Mouse (Mus musculus) megakaryocyte-erythroid progenitor cell, adult 5-6 weeks (primary cell): ENCODE measurements around the gene Sept5. TPM values are rescaled to one million over a fixed set of nuclear protein-coding genes. Genes with fewer than 3 reads are reported as not detected.

Experiments used
- ATAC-seq: replicated peaks from 2 replicates; pipeline ENCODE4 v1.8.0; 2016; ENCODE audit warnings: mild to moderate bottlenecking, inconsistent platforms; ENCODE audit not compliant: severe bottlenecking, poor library complexity, low FRiP score, low TSS enrichment
- total RNA-seq, 2 experiments: library from RNA; stranded (forward) in 1 of 2; stranded (reverse) in 1 of 2; fragments of 200-1000, 215-1000 nt in 1 of 2; fragments of >200 nt in 1 of 2; fragmentation: Nextera tagmentation in 1 of 2; gene quantifications; 2 replicates each; pipeline ENCODE4 v1.2.3; 2014 to 2017

The Sept5 gene
- total RNA-seq, 2 experiments from 2014 or later, result 0.09 TPM; not detected in 1

DNA sequence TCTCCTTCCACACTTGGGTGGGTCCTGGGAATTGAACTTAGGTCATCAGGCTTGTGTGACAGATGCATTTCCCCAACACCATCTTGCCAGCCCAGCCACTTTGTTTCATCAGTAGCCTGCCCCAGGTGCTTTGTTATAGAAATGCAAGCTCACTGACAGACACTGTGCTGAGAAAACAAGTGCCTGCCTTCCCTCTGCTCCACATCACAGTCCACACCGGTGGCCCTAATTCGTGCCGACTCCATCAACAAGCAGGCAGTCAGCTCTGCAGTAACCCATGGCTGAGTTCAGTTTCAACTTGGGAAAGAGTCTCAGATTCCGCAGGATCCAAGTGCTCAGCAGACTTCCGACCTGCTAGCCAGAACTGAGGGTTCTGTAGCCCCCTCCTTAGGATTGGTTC is 6.6 kb upstream of the Sept5 start:
- no peak for ATAC-seq

DNA sequence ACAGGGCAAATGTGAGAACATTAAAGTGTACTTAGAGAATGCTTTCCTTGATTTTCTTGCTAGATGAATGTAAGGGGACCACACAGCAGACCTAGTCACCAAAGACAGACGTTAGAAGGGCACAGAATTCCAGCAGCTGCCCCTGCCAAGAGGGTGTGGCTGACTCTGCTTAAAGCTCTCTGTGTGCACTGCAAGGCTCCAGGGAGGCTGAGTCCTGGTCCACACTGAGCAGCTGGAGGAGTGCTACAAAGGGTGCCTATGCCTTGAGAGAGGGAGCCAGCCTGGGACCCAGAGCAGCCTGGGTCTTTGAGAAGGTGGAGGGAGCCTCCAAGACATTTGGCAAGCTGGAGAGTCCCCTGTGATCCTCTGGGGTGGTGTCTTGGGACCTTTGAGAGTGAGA is 3.6 kb upstream of the Sept5 start:
- ATAC-seq, result no peak

DNA sequence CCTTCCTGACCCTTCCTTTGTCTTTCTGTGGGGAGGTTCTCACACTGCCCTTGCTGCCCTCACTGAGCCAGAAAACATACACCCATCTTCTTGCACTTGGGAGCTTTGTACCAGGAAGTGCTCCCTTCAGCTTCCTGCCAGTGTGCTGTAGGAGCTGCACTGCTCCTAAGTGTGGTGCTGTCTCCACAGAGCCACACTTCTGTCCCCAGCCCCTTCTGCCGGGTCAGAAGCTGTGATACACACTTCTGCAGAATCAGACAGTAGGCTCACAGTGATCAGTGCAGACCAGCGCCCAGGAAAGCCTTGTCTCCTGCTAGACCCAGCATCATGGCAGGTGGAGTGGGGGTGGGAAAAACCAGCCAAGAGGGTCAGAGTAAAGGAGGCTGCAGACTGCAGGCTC is 3.1 kb upstream of the Sept5 start:
- ATAC-seq, result no peak

DNA sequence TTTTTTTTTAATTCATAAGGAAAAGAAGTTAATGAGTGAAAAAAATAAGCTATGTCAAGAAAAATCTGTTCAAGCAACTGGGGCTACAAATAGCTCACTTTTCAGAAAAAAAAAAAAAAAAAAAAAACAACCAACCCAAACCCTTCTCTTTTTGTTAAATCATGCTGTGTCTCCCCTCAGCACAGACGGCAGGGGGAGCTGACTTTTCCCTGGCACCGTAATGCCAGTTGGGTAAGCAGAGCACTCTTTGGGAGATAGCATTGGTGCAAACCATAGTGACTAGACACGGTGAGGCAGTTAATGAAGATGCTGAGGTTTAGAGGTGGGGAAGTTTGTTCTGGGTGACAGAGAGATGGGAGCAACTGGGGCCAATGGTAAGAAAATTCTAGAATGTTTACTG is 2.3 kb upstream of the Sept5 start:
- 0 out of 2 replicates have a peak, but pooled peaks have one; percentile 48 for ATAC-seq

DNA sequence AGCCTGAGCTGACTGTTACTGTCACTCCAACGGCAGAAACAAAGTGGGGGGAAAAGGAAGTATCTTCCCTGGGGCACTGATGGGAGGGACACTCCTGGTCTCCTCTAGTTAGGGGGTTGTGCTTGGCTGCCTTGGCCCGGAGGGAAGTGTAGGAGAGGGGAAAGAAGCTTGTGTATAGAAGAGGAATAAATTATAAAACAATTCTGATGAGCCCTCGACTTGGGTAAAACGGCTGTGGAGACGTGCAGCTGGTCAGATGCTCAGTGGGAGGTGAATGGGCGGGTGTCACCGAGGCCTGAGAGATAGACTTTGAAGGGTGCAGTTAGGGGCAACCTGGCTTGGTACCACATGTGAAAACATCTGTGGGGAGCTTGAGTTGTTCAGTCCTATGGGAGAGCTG is 1.4 kb upstream of the Sept5 start:
- no peak for ATAC-seq

DNA sequence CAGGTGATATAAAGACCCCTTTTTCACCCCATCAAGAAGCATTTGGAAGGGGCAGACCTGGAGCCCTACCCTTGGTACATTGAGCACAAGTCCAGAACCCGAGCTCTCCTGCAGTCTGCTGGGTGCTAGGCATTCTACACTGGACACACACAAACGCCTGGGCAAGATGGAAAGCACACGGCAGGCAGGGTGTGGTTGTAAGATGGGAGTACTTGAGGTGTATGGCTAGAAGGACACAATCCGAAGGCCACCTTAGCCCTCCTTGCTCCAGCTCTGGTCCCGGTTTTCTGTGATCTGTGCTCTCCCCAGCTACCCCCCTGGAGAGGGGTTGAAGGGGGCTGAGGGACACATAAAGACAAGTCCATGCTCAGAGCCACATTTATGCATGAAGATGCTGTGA is 537 bp upstream of the Sept5 start:
- ATAC-seq, result no peak

DNA sequence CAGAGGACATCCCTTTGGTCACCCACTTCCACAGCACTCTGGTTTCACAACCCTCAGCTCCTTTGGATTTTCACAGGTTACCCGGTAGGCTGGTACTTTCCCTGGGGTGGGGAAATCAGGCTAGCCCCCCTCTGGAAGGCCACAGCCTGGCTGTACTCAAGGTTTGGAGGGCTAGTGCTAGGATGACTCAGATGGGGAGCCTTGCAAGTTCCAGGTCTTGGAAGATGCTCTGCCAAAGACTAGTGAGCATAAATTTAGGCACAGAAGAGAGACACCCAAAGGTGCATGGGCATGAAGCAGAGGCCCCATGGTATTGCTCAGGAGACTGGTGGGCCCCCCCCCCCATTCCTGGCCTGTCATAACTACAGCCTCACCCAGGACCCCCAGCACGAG is 810 bp downstream of the Sept5 start:
- 0 out of 2 replicates have a peak, but pooled peaks have one; percentile 3 for ATAC-seq

DNA sequence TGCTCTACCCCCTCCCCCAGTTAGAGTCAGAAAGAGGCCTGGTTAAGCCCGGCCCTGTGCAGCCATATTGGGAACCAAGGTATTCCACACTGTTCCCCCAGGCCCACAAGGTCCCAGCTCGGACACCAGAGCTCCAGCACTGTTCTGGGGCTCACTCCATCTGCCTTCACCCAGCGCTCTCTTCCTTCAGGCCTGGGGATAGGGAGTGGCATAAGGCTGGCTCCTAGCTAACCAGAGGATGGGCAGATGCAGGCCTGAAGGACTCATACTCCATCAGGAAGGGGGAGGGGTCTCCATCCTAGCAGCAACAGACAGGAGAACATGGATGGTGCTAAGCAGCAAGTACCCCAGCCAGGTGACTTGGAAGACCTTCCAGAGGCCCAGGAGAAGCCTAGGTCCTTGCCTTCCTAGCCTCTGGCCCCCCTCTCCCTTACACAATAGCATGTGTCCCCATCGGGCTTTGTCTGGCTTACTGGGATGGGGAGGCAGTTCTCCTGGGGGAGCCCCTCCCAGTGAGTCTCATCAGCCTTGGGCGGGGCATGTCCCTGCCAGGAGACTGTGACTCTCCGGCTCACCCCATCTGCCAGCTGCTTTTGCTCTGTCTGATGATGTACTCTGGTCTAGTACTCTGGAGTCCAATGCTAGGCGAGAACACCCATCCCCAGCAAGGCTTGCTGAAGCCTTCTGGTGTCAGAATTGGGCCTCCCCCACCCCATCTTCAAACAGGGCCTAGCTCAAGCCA is 1.4 kb downstream of the Sept5 start:
- ATAC-seq, result no peak

DNA sequence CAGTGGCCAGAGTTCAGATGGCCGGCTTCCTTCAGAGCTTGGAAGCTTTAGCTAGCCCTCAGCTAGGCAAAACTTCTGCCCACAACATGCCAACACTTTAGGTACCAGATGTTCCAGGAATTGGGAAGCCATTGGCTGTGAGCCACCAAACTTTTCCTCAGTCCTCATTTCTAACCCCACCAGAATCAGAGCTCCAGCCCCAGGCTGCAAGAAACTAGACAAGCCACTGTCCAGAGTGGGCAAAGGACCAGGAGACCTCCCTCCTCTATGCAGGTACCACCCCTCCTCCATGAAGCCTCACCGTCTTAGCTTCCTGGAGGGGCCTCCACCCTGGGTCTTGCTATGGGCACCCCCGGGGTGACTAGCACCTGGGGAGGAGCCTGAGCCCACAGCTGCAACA is 2.6 kb downstream of the Sept5 start:
- ATAC-seq, result no peak

DNA sequence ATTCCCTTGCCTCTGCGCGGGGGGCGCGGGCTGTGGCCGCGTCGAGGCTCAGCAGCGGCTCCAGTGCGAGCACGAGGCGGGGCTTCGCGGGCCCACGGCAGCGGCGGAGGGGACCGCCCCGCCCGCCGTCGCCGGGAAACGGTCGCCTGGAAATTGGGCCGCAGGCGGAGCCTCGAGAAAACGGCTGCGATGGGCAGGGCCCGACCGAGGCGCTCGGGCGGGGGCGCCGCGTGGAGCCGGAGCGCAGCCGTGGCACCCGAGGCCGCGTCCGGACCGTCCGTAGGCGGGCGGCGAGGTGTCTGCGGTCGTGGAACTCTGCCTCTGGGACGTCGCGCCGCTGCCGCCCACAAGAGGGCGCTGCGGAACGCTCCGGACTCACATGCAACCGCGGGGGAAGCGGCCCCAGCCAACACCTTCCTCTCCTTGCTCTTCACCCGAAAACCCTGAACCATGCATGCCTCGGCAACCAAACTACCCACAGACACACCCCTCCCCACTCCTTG is 3.3 kb downstream of the Sept5 start, which contains the start of gene Gm49601:
Gene Gm49601 (minus strand): TSS at position 52 of the 503 bp plus-strand sequence.
- ATAC-seq, result peak; percentile 50

DNA sequence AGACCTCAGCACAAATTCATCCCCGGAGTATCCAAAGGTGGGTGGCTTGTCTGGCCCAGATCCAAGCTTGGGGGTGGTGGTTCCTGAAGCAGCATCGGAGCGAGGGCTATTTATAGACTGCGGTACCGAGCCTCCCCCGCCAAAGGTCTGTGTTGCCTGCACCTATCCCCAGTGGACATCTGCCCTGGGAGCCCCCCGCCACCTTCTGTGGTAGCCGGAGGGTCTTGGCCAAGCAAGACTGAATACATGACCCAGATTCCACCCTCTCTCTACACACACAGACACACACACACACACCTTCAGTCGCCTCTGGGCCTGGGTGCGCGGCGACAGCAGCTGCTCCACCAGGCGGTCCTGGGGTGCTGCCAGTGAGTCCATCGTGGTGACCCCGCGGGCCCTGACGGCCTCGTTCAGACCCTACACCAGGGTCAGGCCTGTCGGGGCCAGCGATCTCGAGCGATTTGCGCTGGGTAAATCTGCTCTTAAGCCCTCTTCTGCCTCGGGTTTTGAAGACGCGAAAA is 3.9 kb downstream of the Sept5 start:
- no peak for ATAC-seq

DNA sequence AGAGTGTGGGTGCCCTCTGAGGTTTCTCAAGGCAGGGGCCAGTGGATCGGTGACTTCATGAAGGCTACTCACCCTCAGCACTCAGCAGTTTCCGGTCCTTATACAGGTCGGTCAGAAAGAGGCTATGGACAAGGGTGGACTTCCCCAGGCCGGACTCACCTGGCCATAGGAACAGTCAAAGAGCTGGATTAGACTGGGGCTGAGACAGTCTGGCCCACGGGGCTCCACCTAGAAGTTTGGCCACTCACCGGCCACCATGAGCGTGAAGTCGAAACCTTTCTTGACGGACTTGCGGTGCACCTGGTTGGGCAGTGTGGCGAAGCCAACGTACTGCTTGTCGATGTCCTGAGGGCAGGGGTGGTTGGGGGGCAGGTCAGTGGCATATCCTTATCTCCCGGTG is 4.7 kb downstream of the Sept5 start:
- ATAC-seq, result no peak

DNA sequence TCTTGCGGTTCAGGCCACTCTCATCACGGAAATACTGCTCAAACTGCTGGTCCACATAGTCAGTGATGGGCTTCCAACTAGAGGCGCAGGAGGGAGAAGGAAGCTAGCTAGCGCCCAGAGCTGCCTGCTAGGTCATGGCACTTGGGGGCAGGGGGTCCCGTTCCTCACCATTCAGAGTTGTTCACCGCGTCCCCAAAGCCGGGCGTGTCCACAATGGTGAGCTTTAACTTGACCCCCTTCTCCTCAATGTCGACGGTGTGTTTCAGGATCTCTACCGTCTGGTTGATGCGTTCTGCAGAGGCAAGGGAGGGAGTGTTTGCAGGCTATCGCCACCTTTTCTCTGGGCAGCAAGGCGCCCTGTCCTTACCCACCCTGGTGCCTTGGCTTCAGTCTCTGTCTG is 5.1 kb downstream of the Sept5 start:
- no peak for ATAC-seq

DNA sequence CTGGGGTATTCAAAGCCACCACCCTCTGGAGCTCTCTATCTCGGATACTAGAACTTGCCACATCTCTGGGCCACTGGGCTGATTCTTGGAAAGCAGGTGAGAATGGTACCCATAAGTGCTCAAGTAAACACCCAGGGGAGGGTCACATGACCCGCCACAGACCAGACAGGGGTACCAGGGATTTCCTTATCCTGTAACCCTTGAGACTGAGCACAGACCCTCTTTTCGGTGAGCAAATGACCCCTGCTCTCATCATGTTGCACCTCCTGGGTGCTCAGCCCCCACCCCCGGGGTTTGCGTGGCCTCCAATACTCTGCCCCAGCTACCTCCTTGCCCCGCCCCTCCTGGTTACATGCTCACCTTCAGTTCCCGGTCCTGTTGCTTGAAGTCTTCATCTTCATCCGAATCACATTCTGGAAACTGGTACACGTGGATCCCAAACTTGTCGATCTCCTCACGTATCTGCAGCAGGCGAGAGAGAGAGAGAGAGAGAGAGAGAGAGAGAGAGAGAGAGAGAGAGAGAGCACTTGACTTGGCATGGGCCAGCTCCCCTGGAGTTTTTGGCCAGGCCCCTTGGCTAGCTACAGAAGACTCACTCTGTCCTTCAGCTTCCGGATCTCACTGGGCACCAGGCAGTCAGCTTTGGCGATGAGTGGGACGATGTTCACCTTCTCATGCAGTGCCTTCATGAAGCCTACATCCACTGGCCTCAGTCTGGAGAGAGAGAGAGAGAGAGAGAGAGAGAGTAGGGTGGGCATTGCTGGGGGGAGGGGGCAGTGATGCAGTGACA is 5.8 kb downstream of the Sept5 start:
- ATAC-seq, result no peak

DNA sequence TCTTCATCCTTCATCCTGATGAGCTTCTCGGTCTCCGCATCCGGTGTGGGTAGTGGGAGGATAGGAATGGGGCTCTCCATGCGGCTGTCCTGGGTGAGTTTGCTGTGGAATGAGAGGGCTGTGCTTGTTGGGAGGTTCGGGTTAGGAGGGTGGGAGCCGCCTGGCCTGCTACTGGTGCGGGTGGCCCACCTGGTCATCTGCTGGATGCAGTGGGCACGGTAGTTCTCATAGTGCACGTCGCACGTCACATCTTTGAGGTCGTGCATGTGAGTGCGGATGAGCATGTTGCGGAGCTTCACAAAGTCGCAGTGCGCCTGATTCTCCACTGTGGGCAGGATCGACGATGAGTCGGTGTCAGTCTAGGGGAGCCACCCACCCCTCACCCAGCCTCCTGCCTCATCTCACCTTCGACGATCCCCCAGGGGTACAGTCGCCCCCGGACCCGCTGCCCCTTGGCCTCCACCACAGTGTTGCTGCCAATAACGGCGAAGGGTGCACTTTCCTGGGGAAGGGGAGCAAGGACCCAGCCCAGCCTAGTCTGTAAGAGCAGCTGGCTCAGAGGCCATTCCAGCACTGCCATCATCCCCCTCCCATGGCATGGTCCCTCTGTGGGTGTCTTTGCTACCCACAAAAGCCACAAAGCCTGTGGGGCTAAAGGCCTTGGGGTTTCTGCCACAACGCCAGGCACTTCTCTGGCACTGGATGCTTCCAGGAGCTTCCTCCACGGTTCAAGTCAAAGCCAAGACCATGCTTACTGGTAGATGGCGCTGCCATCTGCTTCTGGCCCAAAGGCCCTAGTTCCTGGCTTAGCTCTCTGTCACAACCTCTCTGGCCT is 6.6 kb downstream of the Sept5 start:
- no peak for ATAC-seq

DNA sequence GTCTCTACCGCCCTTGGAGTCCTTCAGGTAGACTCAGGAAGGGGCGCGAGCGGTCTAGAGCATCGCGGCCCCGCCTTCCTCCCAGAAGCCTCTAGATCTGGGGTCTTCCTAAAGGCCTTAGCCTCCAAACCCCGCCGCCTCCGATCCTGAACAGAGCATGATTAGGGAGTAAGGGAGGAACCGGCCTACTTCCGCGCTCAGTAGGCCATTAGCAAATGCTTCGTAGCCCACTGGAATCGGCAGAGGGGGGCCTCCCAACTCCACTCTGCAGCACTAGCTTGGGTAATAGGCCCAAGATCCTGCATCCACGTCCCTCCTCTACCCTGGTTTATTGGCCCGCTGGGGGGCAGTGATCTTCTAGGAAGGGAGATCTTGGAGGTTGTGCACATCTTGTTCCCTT is 7.7 kb downstream of the Sept5 start, which contains the start of gene Gp1bb:
Gene Gp1bb (minus strand): TSS at position 385 of the 400 bp plus-strand sequence.
- ATAC-seq, result no peak

DNA sequence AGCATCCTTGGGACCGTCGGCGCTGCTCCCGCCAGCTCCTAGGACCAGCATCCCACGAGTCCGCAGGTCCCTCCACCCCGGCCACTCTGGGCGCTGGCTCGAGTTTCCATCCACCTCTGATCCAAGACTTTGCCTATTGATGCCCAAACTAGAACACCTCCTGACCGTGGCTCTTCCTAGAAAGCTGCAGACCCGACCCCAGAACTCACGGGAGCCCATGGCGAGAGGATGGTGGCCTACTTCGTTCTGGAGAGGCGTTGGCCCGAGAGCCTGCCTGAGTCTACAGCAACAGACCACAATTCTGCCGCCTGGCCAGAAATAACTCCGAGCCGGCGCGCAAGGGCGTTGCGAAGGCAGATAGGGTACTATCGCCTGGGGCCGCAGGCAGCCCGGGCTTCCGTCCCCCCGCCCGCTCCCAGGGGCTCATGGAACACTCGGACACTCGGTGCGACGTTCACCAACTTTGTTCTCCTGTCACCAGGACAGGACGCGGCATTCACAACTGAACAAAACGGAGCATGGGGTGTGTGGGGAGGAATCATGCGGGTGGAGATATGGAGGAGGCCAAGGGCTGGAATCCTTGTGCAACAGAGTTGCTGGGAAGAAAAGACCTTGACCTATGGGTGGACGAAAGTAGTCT is 8.3 kb downstream of the Sept5 start:
- no peak for ATAC-seq

DNA sequence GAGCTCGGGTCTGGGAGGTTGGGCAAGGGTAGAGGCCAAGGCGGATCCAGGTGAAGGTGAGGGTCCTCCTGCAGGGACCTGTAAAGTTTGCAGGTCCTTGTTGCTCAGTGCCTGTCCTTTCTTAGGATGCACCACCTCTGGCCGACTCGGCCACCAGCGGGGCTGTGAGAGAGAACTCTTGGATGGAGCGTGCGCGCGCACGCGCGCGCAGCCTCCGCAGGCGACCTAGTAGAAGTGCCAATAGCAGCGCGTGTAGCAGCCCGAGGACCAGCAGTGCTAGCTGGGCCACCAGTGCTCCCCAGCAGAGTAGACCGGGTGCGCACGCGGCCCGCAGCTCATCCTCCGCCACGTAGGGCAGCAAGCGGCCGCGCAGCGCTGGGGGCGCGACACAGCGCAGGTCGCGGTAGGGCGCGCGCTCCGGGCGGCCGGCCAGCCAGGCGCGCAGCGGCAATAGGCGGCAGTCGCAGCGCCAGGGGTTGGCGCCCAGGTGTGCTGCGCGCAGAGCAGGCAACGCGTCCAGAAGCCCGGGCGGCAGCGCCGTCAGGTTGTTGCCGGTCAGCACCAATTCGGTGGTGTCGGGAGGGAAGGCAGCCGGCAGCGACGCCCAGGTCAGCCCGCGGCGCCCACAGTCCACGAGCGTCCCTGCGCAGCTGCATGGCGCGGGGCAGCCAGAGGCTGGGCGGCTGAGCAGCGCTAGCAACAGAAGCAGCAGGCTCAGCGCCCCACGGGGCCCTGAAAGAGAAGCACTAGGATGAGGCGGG is 9.0 kb downstream of the Sept5 start:
- ATAC-seq, result no peak
